Mouse (Mus musculus): ENCODE results near the gene Alkal2. TPM values are rescaled to one million over a fixed set of nuclear protein-coding genes. Genes with fewer than 3 reads are reported as not detected.

Alkal2 gene
- polyA plus RNA-seq, 1 experiment: 0.12 TPM

DNA sequence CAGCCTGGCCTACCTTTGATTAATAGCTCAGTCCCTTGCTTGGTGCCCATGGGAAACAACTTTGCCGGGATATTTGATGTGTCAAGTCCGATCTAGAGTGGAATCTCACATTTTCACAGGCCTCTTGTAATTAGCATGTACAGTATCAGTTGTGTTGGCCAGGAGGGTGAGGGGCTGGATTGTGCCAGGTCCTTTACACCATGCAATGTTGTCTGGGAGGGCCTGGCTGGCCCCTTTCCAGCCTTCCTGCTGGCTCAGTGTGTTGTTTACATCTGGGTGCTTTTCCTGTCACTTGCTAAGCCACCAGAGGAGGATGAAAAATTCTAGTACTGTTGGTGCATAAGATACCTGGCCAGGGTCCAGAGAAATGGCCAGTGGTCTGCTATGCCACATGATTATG lies 19.8 kb upstream of the Alkal2 start:
- WGBS: 88% methylated on average over 2 of the region's 2 CpGs

DNA sequence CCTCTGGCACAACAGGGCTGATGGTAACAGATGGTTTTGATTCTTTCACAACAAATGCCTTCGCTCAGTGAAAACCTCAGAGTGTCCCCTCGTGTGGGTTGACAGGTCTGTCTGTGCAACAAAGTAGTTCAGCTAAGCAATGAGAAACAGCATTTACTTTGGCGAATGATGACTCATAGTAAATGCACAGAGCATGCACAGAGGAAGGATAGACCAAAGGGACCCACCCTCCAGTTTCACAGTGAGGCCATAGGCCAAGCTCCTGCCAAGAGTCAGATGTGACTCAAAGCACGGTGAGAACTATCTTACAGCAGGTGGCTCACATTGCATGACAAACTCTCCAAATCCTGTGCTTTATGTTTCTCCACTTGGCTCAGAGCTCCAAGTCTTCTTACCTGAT lies 18.3 kb upstream of the Alkal2 start:
- Histone ChIP-seq H3K36me3 (ENCODE audit: control insufficient read depth, insufficient read depth, low read length) (no peaks in the 10 kb centered on the region), H3K27me3 (ENCODE audit: control insufficient read depth, insufficient read depth, low read length) (no peaks in the 10 kb centered on the region), H3K4me3 (ENCODE audit: control insufficient read depth, insufficient read depth, low read length) (no peak overlapping the region), H3K27ac (ENCODE audit: control insufficient read depth, insufficient read depth, low read length) (no peak overlapping the region), H3K4me1 (replicated peaks; ENCODE audit: control insufficient read depth, insufficient read depth, low read length) (no peaks in the 10 kb centered on the region)
- DNase-seq: no peak
- TF ChIP-seq CTCF (IDR thresholded peaks at IDR 0.05; ENCODE audit: borderline replicate concordance, control insufficient read depth, extremely low read depth, insufficient read depth, low read length, poor library complexity) (no peak), POLR2A (IDR thresholded peaks at IDR 0.05; ENCODE audit: control insufficient read depth, extremely low read depth, insufficient read depth, low read length, poor library complexity) (no peak)
- WGBS: 88% methylated on average over 4 of the region's 4 CpGs

More for the DNA sequence above, 19.8 kb upstream of the Alkal2 start:
- no peak for DNase-seq
- no peaks in the 10 kb centered on the region for H3K36me3 ChIP-seq (ENCODE audit: control insufficient read depth, insufficient read depth, low read length)
- no peak overlapping the region for H3K4me3 ChIP-seq (ENCODE audit: control insufficient read depth, insufficient read depth, low read length)
- no peak overlapping the region for H3K27ac ChIP-seq (ENCODE audit: control insufficient read depth, insufficient read depth, low read length)
- no peaks in the 10 kb centered on the region for H3K27me3 ChIP-seq (ENCODE audit: control insufficient read depth, insufficient read depth, low read length)
- TF ChIP-seq CTCF (IDR thresholded peaks at IDR 0.05; ENCODE audit: borderline replicate concordance, control insufficient read depth, extremely low read depth, insufficient read depth, low read length, poor library complexity) (no peak), POLR2A (IDR thresholded peaks at IDR 0.05; ENCODE audit: control insufficient read depth, extremely low read depth, insufficient read depth, low read length, poor library complexity) (no peak)
- H3K4me1 ChIP-seq (replicated peaks; ENCODE audit: control insufficient read depth, insufficient read depth, low read length): no peaks in the 10 kb centered on the region

DNA sequence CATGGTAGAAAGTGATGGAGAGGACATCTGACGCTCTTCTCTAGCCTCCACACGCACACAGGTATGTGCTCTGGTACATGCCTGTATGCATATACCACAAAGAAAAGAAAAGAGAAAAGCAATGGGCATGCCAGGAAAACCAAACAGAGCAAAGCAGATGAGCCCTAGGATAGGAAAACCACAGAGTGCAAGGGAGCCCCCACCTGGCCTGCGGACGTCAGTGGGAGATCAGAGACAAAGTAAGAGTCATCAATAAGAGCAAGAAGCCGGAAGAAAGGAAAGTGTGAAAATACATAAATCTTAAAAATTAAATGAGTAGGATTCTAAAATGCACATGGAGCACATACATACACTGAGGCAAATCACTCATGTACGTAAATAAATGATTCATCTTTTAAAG lies 4.7 kb upstream of the Alkal2 start:
- no peaks in the 10 kb centered on the region for H3K36me3 ChIP-seq (ENCODE audit: control insufficient read depth, insufficient read depth, low read length)
- H3K4me1 ChIP-seq (replicated peaks; ENCODE audit: control insufficient read depth, insufficient read depth, low read length): no peaks in the 10 kb centered on the region
- peaks cover 11% of the 10 kb centered on the region for H3K27me3 ChIP-seq (ENCODE audit: control insufficient read depth, insufficient read depth, low read length)
- TF ChIP-seq CTCF (IDR thresholded peaks at IDR 0.05; ENCODE audit: borderline replicate concordance, control insufficient read depth, extremely low read depth, insufficient read depth, low read length, poor library complexity) (no peak), POLR2A (IDR thresholded peaks at IDR 0.05; ENCODE audit: control insufficient read depth, extremely low read depth, insufficient read depth, low read length, poor library complexity) (no peak)
- WGBS: 81% methylated on average over 6 of the region's 6 CpGs
- no peak overlapping the region for H3K27ac ChIP-seq (ENCODE audit: control insufficient read depth, insufficient read depth, low read length)
- DNase-seq: no peak
- H3K4me3 ChIP-seq (ENCODE audit: control insufficient read depth, insufficient read depth, low read length): no peak overlapping the region

DNA sequence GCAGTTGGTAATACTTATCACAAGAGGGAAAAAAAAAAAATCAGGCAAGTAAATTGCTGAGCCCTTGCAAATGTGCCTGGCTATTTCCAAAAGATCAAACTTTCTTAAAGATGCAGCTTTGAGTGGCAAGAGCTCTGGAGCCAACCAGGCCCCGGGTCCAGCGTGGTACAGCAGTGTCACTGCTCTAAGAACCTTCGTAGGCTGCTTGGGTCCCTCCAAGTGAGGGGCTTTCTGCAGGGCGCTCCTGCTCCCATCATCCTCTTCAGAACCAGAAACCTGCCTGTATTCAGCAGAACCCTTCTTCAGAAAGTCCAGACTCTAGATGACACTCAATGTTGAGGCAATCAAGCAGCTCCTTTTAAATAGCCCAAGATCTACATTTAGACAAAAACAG lies 533 bp upstream of the Alkal2 start:
- Histone ChIP-seq H3K4me3 (ENCODE audit: control insufficient read depth, insufficient read depth, low read length) (no peak overlapping the region), H3K4me1 (replicated peaks; ENCODE audit: control insufficient read depth, insufficient read depth, low read length) (no peaks in the 10 kb centered on the region), H3K36me3 (ENCODE audit: control insufficient read depth, insufficient read depth, low read length) (no peaks in the 10 kb centered on the region), H3K27ac (ENCODE audit: control insufficient read depth, insufficient read depth, low read length) (no peak overlapping the region), H3K27me3 (ENCODE audit: control insufficient read depth, insufficient read depth, low read length) (peaks cover 11% of the 10 kb centered on the region)
- no peak for DNase-seq
- TF ChIP-seq CTCF (IDR thresholded peaks at IDR 0.05; ENCODE audit: borderline replicate concordance, control insufficient read depth, extremely low read depth, insufficient read depth, low read length, poor library complexity) (no peak), POLR2A (IDR thresholded peaks at IDR 0.05; ENCODE audit: control insufficient read depth, extremely low read depth, insufficient read depth, low read length, poor library complexity) (no peak)
- 21% methylated on average over 4 of the region's 4 CpGs for WGBS

DNA sequence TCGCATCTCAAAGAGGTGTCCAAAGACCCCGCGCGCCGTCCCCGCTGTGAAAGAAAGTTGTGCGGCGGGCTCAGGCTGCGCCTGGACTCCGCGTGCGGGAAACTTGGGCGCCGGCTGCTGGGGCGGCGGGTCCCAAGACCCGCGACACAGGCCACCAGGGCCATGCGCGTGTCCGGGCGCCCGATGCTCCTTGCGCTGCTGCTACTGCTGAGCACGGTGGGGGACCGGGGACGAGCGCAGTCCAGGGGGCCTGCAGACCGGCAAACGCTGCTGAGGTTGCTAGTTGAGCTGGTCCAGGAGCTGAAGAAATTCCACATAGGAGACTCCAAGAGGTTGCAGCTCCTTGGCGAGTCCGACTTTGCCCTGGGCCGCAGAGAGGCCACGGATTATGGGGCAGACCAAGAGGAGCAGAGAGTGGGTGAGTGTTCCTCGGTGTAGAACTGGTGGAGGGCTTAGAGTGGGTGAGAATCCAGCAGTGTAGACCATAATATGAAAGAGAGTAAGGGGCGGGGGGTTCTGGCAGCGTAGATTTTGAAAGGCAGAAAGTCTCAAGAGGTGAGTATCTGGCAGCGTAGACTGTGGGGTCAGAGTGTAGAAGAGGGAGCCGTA lies 604 bp downstream of the Alkal2 start:
- WGBS: 16% methylated on average over 39 of the region's 39 CpGs
- Histone ChIP-seq H3K4me1 (replicated peaks; ENCODE audit: control insufficient read depth, insufficient read depth, low read length) (no peaks in the 10 kb centered on the region), H3K27ac (ENCODE audit: control insufficient read depth, insufficient read depth, low read length) (no peak overlapping the region), H3K27me3 (ENCODE audit: control insufficient read depth, insufficient read depth, low read length) (peaks cover 11% of the 10 kb centered on the region), H3K4me3 (ENCODE audit: control insufficient read depth, insufficient read depth, low read length) (no peak overlapping the region), H3K36me3 (ENCODE audit: control insufficient read depth, insufficient read depth, low read length) (no peaks in the 10 kb centered on the region)
- no peak for TF ChIP-seq POLR2A (IDR thresholded peaks at IDR 0.05; ENCODE audit: control insufficient read depth, extremely low read depth, insufficient read depth, low read length, poor library complexity)
- TF ChIP-seq CTCF (IDR thresholded peaks at IDR 0.05; ENCODE audit: borderline replicate concordance, control insufficient read depth, extremely low read depth, insufficient read depth, low read length, poor library complexity): no peak
- DNase-seq: no peak

DNA sequence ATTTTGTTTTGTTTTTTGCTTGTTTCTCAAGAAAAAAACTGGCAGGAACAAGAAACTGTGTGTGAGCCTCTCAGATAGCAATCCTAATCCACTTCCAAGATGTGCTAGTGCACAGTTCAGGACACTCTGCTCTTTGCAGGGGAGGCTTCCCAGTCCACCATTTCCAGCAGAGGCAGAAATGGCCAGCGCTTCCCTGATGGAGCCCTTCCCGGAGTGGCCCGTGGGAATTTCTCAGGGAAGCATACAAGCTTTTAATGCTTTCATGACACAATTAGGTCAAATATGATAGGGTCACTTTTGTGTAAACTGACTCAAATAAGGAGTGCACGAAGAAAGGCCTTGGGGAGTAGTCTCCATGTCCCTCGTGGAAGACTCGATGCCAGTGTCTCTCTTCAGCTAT lies 1.8 kb downstream of the Alkal2 start:
- 85% methylated on average over 6 of the region's 6 CpGs for WGBS
- DNase-seq: no peak
- H3K27me3 ChIP-seq (ENCODE audit: control insufficient read depth, insufficient read depth, low read length): peaks cover 11% of the 10 kb centered on the region
- no peak overlapping the region for H3K4me3 ChIP-seq (ENCODE audit: control insufficient read depth, insufficient read depth, low read length)
- H3K4me1 ChIP-seq (replicated peaks; ENCODE audit: control insufficient read depth, insufficient read depth, low read length): no peaks in the 10 kb centered on the region
- TF ChIP-seq CTCF (IDR thresholded peaks at IDR 0.05; ENCODE audit: borderline replicate concordance, control insufficient read depth, extremely low read depth, insufficient read depth, low read length, poor library complexity) (no peak), POLR2A (IDR thresholded peaks at IDR 0.05; ENCODE audit: control insufficient read depth, extremely low read depth, insufficient read depth, low read length, poor library complexity) (no peak)
- H3K27ac ChIP-seq (ENCODE audit: control insufficient read depth, insufficient read depth, low read length): no peak overlapping the region
- no peaks in the 10 kb centered on the region for H3K36me3 ChIP-seq (ENCODE audit: control insufficient read depth, insufficient read depth, low read length)

DNA sequence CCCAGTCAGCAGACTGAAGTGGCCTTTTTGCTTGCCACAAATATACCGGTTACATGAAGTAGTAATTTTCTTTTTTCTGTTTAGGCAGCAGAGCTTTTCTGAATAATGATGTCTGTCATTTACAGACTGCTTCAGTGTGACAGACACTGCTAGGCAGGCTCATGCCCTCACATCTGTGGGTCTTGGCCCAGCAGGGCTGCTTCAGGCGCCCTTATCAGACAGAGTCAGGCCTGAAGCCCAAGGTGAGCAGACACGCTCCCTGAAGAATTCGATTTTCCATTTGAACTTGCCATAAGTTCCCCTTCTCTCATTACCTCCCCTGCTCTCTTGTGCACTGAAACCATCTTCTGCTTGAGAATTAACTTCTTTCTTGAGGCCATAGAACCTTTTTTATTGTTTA lies 3.9 kb downstream of the Alkal2 start:
- TF ChIP-seq POLR2A (IDR thresholded peaks at IDR 0.05; ENCODE audit: control insufficient read depth, extremely low read depth, insufficient read depth, low read length, poor library complexity) (no peak), CTCF (IDR thresholded peaks at IDR 0.05; ENCODE audit: borderline replicate concordance, control insufficient read depth, extremely low read depth, insufficient read depth, low read length, poor library complexity) (no peak)
- Histone ChIP-seq H3K27me3 (ENCODE audit: control insufficient read depth, insufficient read depth, low read length) (peaks cover 11% of the 10 kb centered on the region), H3K4me3 (ENCODE audit: control insufficient read depth, insufficient read depth, low read length) (no peak overlapping the region), H3K4me1 (replicated peaks; ENCODE audit: control insufficient read depth, insufficient read depth, low read length) (no peaks in the 10 kb centered on the region), H3K36me3 (ENCODE audit: control insufficient read depth, insufficient read depth, low read length) (no peaks in the 10 kb centered on the region), H3K27ac (ENCODE audit: control insufficient read depth, insufficient read depth, low read length) (no peak overlapping the region)
- WGBS: 94% methylated on average over 4 of the region's 4 CpGs
- DNase-seq: no peak

All from thymus, adult 2 months (tissue).